Mouse (Mus musculus) neutrophil, adult 5-6 weeks (primary cell): ENCODE measurements around the gene Swap70. TPM values are rescaled to one million over a fixed set of nuclear protein-coding genes. Genes with fewer than 3 reads are reported as not detected.

ENCODE experiments used
- ATAC-seq: fragments of 151-379, 151-347 bp; 2 replicates; pipeline ENCODE4 v1.8.0; 2017; ENCODE audit warnings: mild to moderate bottlenecking, moderate TSS enrichment; ENCODE audit not compliant: insufficient number of reproducible peaks, poor library complexity, low FRiP score, severe bottlenecking; ENCODE audit errors: extremely low read depth
- total RNA-seq: library from RNA; stranded (forward); fragments of 200-1000 nt; gene quantifications from 2 replicates; pipeline ENCODE4 v1.2.3, GENCODE M21; 2017

Gene Swap70
- total RNA-seq = 343 and 346 TPM in 2 replicates

DNA sequence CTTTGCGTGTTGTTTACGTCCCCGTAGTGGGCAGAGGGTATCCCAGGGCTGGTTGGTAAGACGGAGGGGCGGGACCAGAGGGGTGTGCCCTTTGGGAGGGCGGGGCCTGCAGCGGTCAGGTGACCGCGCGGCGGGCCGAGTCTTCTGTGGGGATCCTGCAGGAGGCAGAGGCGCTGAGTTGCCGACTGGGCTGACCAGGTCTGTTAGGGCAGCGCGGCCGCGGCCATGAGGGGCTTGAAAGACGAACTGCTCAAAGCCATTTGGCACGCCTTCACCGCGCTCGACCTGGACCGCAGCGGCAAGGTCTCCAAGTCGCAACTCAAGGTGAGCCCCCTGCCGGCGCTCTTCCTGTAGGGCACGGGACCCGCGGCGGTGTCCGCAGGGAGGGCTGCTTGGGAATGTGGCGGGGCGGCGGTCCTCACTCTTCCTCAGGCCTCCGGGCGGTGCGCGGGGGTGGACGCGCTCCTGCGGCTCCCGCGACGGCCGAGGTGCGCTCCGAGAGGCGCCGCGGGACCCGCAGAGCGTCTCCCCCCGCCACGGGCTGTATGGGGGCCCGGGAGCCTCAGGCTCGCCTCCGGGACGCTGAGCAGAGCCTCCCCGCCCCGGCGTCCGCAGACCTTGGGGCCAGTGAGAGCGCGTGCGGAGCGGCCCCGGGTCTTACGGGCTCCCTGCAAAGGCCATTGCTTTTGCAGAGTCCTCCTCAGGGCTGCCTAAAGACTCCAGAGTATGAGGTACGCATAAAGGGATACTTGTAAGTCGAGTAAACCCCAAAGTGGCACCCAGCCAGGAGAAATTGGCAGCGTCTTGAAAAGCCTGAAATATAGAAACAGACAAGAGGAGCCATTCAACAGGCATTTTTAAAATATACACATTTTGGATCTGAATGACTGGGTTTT, at the start of gene Swap70:
Gene Swap70 (plus strand): TSS at position 126 of the 896 bp plus-strand sequence.
- ATAC-seq = peak; percentile 89

DNA sequence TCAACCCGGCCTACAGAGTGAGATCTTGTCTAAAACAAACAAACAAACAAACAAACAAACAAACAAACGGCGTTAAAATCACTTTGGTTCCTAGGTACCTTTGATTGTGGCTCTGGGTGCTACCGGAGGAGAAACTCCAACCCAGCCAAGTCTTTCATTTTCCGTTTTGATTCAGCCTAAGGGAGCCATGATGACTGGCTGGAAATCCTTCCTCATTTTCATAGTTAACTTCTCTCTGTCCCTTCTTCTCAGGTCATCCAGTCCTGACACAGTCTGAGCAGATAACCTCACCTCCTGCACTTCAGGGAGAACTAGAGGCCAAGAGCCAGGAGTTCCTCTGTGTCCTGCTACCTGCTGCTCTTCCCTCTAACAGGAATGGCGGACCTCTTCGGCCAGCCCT, 42.3 kb upstream of the Swap70 start:
- ATAC-seq = no peak

DNA sequence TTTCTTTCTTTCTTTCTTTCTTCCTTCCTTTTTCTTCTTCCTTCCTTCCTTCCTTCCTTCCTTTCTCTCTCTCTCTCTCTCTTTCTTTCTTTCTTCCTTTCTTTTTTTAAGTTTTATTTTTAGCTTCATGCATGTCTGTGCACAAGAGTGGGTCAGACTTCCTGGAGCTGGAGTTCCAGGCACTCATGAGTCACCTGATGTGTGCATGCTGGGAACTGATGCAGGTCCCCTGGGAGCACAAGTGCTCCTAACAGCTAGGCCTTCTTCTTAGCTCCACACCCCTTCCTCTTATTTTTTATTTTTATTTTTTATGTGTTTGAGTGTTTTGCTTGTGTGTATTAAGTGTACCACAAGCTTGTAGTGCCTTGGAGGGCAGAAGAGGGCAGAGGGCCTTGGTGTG, 40.9 kb upstream of the Swap70 start:
- ATAC-seq = no peak

DNA sequence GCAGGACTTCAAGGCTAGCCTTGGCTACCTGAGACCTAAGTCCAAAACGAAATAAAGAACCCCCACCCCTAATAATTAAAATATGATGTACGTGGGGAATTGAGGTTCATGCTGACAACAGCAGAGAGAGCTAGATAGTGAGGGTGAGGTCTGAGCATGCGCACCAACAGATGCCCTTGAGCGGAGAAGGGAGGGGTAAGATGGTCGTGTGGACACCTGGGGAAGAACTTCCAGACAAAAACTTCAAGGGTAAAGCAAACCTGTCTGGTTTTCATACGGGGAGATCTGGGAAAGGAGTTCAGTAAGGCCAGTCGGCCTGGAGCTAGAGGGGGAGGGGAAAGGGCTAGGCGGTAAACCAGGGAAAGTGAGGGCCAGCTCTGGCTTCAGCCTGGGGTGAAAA, 40.1 kb upstream of the Swap70 start:
- ATAC-seq = no peak

DNA sequence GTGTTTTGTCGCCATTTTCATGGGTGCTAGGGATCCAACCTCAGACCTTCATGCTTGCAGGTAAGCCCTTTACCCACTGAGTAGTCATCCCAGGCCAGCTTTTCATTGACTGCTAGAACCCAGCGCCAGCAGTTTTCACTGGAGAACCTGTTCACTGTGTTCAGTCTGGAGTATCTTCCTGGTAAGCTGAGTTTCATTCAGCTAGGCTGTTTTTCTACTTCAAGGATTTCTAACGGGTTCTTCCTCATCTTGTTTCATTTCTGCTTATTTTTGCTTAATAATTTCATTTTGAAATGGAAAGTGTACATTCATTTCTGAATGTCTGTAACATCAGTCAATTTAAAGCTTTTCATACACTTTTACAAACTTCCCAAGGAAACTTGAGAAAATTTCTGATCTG, 36.9 kb upstream of the Swap70 start:
- 0 out of 2 replicates have a peak, but pooled peaks have one; percentile 9 for ATAC-seq

DNA sequence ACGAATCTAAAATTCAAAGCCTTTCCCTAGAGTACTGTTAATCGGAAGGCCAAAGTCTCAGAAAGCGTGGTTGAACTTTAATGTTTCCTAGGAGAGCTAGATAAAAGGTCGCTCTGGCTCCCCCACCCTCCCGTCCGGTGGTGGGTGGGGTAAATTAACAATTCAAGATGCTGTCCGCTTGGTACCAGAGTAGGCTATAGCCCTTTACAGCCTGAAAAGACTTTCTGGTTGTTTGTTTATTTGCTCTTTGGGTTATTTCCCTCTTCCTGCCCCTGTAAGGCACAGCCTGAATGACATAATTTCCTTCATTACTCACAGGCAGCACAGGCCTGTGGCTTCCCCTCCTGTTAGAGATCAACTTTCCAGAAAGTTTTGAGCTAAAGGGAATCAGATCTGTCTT, 31.6 kb upstream of the Swap70 start:
- ATAC-seq = no peak

DNA sequence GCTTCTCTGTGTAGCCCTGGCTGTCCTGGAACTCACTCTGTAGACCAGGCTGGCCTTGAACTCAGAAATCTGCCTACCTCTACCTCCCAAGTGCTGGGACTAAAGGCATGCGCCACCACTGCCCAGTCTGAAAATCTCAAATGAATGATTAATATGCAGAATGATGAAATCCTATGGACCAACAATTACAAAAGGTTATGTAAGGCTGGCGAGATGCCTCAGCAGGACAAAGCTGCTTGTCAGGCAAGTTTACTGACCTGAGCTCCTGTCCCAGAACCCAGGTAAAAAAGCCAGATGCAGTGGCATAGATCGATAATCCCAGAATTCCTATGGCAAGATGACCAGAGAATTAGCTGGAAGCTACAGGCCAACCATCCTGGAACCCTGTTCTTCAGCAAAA, 28.3 kb upstream of the Swap70 start:
- ATAC-seq = no peak

DNA sequence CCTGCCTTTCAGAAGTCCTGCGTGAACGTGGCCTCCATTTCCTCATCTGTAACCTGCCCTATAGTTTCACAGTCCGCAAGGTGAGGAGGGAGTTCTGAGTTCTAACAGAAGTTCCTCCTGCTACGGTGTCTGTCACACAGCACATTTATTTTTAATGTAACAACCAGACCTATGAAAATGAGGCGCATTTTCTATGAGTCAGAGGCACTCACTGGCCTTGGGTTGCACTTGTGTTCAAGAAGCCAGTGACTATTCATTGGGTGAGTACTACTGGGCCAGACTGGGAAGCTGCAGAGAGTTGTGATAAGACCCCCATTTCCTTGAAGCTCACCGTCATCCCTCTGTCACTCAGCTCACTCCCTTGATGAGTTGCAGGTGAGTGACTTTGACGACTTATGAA, 24.3 kb upstream of the Swap70 start:
- no peak for ATAC-seq

DNA sequence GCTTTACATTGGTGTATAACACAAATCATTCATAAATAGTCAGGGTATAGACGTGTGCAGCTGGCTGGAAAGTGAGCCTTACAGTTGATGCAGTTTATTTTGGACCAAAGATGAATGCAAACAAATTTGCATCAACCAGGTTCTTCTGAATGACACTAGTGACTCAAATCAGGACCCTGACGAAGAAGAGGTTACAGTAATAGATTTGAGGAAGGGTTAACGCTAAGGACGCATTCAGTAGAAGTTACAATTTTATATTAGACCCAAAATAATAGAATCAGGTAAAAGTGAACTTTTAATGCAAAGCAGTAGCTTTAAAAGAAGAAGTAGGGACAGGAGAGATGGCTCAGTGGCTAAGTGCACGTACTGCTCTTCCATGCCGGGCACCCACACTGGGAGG, 19.6 kb upstream of the Swap70 start:
- ATAC-seq = 0 out of 2 replicates have a peak, but pooled peaks have one; percentile 40

DNA sequence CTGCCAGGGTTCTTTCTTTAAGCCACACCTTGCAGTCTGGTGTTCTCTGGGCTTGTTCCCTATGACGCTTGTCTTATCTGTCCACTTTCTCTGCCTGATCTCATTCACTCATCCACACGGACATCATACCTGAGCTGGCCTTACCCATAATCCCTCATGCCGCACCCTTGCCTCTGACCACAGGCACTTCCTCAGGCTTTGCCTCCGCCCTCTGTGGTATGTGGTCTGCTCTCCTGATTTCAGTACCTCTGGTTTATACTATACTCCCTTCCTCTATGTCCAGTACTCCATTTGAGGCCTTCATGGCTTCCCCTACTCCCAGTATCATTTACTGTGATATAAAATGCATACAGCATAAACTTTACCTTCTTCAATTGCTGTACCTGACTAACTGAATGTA, 17.3 kb upstream of the Swap70 start:
- ATAC-seq = no peak

DNA sequence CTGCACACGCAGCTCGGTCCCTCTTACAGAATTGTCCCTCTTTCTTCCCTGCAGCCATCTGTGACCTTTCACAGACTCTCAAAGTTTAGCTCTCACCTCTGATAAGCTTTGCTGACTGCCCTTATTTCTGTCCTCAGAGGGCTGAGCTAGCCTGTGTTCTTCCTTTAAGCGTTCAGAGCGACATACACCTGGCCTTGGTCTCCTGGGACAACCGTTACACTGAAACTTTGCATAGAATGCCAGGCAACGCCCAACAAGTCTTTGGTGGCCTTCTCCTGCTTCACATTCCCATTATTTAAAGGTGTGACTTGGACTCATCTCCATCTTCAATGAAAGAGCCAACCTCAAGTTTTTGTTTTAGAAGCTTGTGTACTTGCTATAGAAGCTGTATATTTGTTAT, 13.2 kb upstream of the Swap70 start:
- ATAC-seq = no peak

DNA sequence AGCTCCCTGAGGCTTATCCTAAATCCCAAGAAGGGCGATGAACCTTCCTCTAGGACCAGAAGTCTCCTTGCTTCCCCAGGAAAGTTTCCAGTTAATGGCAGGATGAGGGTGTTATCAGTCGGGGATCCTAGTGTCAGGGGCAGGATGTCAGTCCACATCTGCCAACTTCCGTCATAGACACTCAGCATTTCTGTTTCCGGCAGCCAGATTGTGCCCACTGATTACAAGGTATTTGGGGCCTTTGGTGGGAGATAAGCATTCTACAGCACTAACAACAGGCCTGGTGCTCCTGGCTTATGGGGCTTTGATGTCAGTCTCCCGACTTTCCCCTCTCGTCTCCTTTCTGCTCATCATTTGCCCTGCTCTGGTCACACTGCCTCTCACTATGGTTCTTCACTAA, 12.1 kb upstream of the Swap70 start:
- ATAC-seq = no peak

DNA sequence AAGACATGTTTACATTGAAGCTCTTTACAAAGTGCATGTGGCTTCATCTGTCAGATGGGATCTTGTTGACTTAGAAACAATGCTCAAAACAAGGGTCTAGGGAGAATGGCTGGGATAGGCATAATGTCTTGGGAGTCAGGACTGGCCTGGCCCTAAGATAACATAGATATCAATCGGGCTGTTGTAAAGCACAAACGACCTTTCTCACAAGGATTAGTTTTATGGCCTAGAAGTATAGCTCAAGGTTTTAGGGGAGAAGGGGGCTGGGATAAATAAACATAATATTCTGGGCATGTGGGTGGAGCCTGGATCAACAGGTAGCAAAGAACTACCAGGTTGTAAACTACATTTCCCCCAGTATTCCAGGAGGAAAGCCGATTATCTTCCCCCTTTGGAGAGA, 10.5 kb upstream of the Swap70 start:
- no peak for ATAC-seq

DNA sequence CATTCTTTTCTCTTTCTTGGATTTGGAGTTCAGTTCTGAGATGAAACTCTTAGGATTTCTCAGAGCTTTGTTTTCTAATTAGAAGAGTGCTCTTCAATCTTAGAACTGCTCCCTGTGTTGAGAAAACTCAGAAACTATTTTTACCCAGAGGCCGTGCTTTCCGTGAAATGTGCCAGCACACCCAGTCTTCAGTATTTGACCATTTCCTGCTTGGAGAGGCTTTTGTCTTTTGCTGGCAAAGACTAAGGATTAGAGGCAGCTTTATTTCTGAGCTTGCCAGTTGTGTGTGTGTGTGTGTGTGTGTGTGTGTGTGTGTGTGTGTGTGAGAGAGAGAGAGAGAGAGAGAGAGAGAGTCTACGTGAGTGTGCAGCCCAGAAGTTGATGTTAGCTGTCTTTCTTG, 6.6 kb upstream of the Swap70 start:
- no peak for ATAC-seq

DNA sequence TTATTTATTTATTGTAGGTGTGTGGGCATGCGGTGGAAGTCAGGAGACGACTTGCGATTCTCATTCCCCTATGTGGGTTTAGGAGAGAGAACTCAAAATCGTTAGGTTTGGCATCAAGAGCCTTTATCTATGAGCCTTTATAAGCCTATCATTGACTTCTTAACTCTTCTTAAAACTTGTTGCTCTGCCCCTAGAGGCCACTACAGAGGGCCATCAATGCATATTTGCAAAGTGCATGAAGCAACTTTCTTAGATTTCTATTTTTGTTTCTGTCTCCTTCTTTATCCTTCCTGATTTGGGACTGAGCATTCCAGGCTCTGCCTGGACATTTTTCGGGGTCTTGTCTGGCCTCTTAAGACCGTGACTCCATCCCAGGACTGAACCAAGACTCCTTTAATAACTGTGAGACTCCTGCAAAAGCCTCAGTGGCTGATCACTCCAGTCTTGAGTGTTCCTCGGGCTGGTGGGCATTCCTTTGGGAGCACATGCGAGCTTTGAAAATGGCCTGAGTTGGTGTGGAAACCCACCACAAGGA, 393 bp upstream of the Swap70 start:
- peak; percentile 57; the same call in 1 of the 2 replicates for ATAC-seq

DNA sequence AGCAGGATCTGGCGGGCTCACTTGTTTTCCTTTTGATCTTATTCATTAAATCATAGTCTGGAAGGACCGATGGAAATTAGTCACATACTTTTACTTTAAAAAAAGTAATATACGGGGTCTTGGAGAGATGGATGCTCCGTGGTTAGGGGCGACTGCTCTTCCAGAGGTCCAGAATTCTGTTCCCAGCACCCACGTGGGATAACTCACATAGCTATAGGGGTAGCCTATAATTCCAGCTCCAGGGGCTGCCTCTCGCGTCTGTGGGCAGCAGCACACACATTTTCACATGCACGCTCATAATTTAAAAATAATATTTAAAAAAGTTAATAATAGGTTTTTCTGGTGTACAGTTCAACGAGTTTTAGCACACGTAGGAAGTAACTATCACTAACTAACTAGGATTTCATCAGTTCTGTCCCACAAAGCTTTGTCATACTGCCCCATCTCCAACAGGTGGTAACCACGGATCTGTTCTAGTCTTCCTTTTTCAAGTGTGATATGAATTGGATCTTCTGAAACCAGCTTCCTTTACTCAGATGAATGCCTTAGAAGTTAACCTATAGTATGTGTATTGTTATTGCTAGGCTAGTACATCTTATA, 1.2 kb downstream of the Swap70 start:
- ATAC-seq = no peak

DNA sequence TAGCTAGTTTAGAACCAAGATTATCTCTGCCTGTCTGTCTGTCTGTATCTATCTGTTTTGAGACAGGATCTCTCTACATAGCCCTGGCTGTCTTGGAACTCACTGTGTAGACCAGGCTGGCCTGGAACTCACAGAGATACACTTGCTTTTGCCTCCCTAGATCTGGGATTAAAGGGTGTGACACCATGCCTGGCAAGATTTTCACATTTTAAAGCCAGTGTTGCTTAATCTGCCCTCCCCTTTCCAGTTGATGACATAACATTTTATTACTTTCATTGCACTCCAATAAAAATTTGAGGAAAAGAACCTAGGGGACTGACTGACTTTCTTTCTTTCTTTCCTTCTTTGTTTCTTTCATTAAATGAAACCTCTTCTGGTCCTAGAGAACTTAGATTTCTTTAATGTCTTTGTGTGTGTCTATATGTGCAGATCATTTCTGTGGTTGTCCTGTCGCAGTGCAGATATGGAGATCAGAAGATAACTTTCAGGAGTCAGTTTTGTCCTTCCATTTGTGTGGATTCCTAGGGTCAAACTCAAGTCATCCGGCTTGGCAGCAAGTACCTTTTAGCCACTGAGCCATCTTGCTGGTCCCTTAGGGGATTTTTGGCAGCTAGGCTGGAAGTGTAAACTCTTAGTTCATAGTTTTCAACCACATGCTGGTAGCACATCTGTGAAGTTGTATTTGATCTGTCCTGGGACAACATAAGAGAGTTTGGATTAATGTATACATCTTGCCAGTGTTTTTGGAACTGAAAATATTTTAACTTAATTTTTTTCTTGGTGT, 2.4 kb downstream of the Swap70 start:
- ATAC-seq = no peak

DNA sequence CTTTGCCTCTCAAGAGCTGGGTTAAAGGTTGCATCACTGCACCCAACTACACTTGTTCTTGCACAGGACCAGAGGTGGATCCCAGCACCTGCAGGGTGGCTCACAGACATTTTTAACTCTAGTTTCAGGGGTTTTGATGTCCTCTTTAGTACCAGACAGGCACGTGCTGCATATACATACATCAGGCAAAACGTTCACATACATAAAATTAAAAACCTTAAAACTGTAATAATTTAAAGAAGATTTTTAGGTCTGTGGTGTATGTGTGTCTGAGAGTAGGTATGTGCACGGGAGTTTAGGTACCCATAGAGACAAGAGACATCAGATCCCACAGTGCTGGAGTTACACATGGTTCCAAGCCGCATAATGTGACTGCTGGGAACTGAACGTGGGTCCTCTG, 5.0 kb downstream of the Swap70 start:
- ATAC-seq = no peak

DNA sequence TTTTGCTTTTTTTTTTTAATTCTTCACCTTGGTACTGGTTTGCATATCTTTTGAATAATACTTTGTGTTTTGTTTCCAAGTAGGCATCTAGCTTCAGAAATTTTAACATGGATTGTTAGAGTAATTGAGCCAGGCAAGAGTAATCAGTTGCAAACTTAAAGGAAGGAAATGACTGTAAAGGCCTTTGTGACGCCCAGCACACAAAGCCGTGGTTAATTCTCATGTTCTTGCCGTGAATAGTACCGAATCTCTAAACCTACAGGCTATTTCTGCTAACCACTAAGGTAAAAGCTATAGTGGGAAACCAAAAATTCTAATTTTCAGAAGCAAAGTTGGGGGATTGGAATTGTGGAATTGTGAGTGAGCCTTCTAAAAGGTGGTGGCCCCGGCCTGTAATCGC, 8.5 kb downstream of the Swap70 start:
- no peak for ATAC-seq
